8 mouse cellular contexts compared by ENCODE assay signal in the genomic region with DNA sequence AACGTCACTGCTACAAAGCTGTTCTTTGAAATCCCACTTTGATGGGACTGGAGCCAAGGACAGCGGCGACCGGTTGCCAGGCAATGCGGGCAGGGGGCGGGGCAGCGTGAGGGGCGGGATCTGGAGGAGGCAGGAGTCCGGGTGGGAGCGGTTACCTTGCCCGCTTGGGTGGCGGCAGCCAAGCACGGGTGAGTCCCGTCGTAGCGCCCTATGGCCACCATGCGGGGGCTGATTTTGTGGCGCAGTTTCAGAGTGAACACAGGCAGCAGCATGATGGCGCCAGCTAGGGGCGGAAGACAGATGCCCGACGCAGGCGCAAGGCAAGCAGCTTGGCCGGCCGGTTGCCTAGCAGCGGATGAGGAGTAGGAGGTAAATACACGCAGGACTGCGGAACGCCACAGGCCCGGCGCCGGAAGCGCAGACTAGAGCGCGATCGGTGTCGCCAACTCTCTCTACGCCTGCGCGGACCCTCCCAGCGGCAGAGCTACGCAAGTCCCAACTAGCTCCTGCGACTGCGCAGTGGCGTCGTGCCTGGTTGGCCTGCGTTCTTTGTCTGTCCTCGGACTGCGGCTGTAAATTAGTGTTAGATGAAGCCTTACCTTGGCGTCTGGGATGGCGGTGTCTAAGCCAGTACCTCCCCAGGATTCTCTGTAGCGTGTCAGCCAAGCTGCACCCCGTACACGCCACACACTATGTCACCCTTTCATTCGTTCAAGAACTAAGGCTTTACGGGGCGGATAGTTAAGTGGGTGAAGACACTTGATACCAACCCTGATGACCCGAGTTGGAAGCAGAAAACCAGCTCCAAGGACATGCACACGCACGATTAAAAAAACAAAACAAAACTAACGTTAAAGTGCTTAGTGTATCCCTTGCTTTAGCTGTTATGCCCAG. TPM values are rescaled to one million over a fixed set of nuclear protein-coding genes. Genes with fewer than 3 reads are reported as not detected.
DNase-seq lines count a peak whose midpoint lies in the region; ATAC-seq and TF ChIP-seq lines count a peak whose summit lies in the region.

A gene (minus strand): TSS at position 848 of the 894 bp plus-strand sequence.

- peak; percentile 81 to 99 for TF ChIP-seq POLR2A in MEL (IDR thresholded peaks at IDR 0.05; ENCODE audit: control insufficient read depth in 1 of 2, insufficient read depth in 1 of 2, low read depth in 1 of 2, low read length in 2 of 2, poor library complexity in 1 of 2)
- peak; percentile 99 for TF ChIP-seq POLR2A in cerebellum, adult 2 months (IDR thresholded peaks at IDR 0.05; ENCODE audit: borderline replicate concordance, insufficient read depth, low read length)

- H3K9ac ChIP-seq in MEL (ENCODE audit: control insufficient read depth, low read depth, low read length, poor library complexity, severe bottlenecking), result peak within 1 kb of the TSS; percentile 78
- H3K9ac ChIP-seq in forebrain, postnatal 0 days, result peak within 1 kb of the TSS; percentile 63
- H3K9ac ChIP-seq in lung, embryonic 15.5 days, result peak within 1 kb of the TSS; percentile 54

- peaks cover 3 to 4% of the 10 kb centered on the region in 2 experiments; a peak in 3 of 4 replicates for H3K27me3 ChIP-seq in MEL (ENCODE audit: control insufficient read depth in 1 of 2, insufficient read depth in 2 of 2, low read length in 2 of 2)
- H3K27me3 ChIP-seq in cerebellum, adult 2 months (ENCODE audit: control insufficient read depth, insufficient read depth, low read length), result no peaks in the 10 kb centered on the region
- no peaks in the 10 kb centered on the region for H3K27me3 ChIP-seq in forebrain, postnatal 0 days (ENCODE audit: insufficient read depth, low read length)
- no peaks in the 10 kb centered on the region for H3K27me3 ChIP-seq in lung, embryonic 15.5 days

- no peaks in the 10 kb centered on the region; the same call in 1 of the 2 replicates for H3K79me2 ChIP-seq in MEL (ENCODE audit: control insufficient read depth, insufficient read depth, low read length, poor library complexity)

- TF ChIP-seq RAD21 in MEL (IDR thresholded peaks at IDR 0.05; ENCODE audit: low read depth, low read length), result no peak

- TF ChIP-seq EP300 in MEL (IDR thresholded peaks at IDR 0.05; ENCODE audit: low read depth in 1 of 2, low read length in 2 of 2), result no peak

- H3K36me3 ChIP-seq in MEL (ENCODE audit: control insufficient read depth in 1 of 2, insufficient read depth in 2 of 2, low read length in 2 of 2), result peaks cover 0 to 11% of the 10 kb centered on the region in 2 experiments; a peak in 2 of 4 replicates
- H3K36me3 ChIP-seq in forebrain, postnatal 0 days (ENCODE audit: insufficient read depth), result no peaks in the 10 kb centered on the region
- no peaks in the 10 kb centered on the region for H3K36me3 ChIP-seq in lung, embryonic 15.5 days

- peak in 1 of 3 experiments; percentile 11; a peak in 1 of 6 replicates for TF ChIP-seq CTCF in MEL (IDR thresholded peaks at IDR 0.05 in 2 of 3, conservative IDR thresholded peaks at IDR 0.05 in 1 of 3; ENCODE audit: control insufficient read depth in 1 of 3, insufficient read depth in 1 of 3, low read depth in 2 of 3, low read length in 3 of 3, poor library complexity in 1 of 3, severe bottlenecking in 1 of 3)
- no peak; the same call in 1 of the 2 replicates for TF ChIP-seq CTCF in cerebellum, adult 2 months (IDR thresholded peaks at IDR 0.05; ENCODE audit: borderline replicate concordance, insufficient read depth, low read depth, low read length)
- TF ChIP-seq CTCF in forebrain, postnatal 0 days (IDR thresholded peaks at IDR 0.05; ENCODE audit: low read depth), result peak; percentile 76

- peak within 1 kb of the TSS; percentile 63 for H3K4me2 ChIP-seq in forebrain, postnatal 0 days (ENCODE audit: low read depth)
- peak within 1 kb of the TSS; percentile 76 for H3K4me2 ChIP-seq in lung, embryonic 15.5 days

- peak; percentile 99 for ATAC-seq in forebrain, postnatal 0 days
- peak; percentile 100 for ATAC-seq in lung, embryonic 15.5 days (ENCODE audit: borderline replicate concordance, extremely low read depth, low FRiP score, low TSS enrichment)

- under 1% methylated on average over 61 of the region's 61 CpGs for WGBS in cerebellum, adult 2 months
- 2% methylated on average over 61 of the region's 61 CpGs for WGBS in forebrain, postnatal 0 days
- WGBS in lung, embryonic 15.5 days, result 1% methylated on average over 61 of the region's 61 CpGs

- H3K27ac ChIP-seq in MEL (ENCODE audit: control insufficient read depth, low read depth, low read length), result peak within 1 kb of the TSS; percentile 82
- peak within 1 kb of the TSS; percentile 78 for H3K27ac ChIP-seq in cerebellum, adult 2 months (ENCODE audit: insufficient read depth, low read length)
- peak within 1 kb of the TSS; percentile 98 for H3K27ac ChIP-seq in forebrain, postnatal 0 days (ENCODE audit: low read depth, low read length)
- H3K27ac ChIP-seq in lung, embryonic 15.5 days, result peak within 1 kb of the TSS; percentile 87

- DNase-seq in MEL (ENCODE audit: low read depth, low spot score), result peak; percentile 99
- peak; percentile 99 to 100 for DNase-seq in cerebellum, adult 2 months
- DNase-seq in forebrain, postnatal 0 days, result peak; percentile 100
- peak; percentile 99 for DNase-seq in heart, postnatal 4 days
- peak; percentile 99 to 100 for DNase-seq in layer of hippocampus, adult 8-10 months (ENCODE audit: low spot score in 2 of 2)
- DNase-seq in ovary, adult 18-20 months (ENCODE audit: low spot score), result peak; percentile 99
- DNase-seq in thymus, postnatal 0 days (ENCODE audit: low spot score), result peak; percentile 99

- H3K4me1 ChIP-seq in MEL (ENCODE audit: control insufficient read depth in 1 of 2, insufficient read depth in 2 of 2, low read length in 2 of 2), result peaks cover 0 to 4% of the 10 kb centered on the region in 2 experiments; a peak in 2 of 4 replicates
- H3K4me1 ChIP-seq in cerebellum, adult 2 months (ENCODE audit: control insufficient read depth, insufficient read depth, low read length), result no peaks in the 10 kb centered on the region
- no peaks in the 10 kb centered on the region for H3K4me1 ChIP-seq in forebrain, postnatal 0 days (ENCODE audit: insufficient read depth)
- H3K4me1 ChIP-seq in lung, embryonic 15.5 days, result 0 out of 2 replicates have a peak, but pooled peaks cover 6% of the 10 kb centered on the region

- peak within 1 kb of the TSS; percentile 74 to 87 for H3K4me3 ChIP-seq in MEL (ENCODE audit: control insufficient read depth in 1 of 2, insufficient read depth in 1 of 2, low read depth in 2 of 2, low read length in 2 of 2)
- peak within 1 kb of the TSS; percentile 64 for H3K4me3 ChIP-seq in cerebellum, adult 2 months (replicated peaks; ENCODE audit: insufficient read depth, low read depth, low read length)
- peak within 1 kb of the TSS; percentile 60 for H3K4me3 ChIP-seq in forebrain, postnatal 0 days (ENCODE audit: low read depth, low read length)
- H3K4me3 ChIP-seq in lung, embryonic 15.5 days, result peak within 1 kb of the TSS; percentile 60

- no peaks in the 10 kb centered on the region for H3K9me3 ChIP-seq in MEL (replicated peaks; ENCODE audit: insufficient read depth, low read length)
- H3K9me3 ChIP-seq in forebrain, postnatal 0 days (ENCODE audit: low read length), result no peaks in the 10 kb centered on the region
- H3K9me3 ChIP-seq in lung, embryonic 15.5 days, result no peaks in the 10 kb centered on the region

TF ChIP-seq in MEL, 35 proteins besides CTCF, POLR2A, EP300 and RAD21 (continues in another document):
- TF ChIP-seq ZNF384 (IDR thresholded peaks at IDR 0.05; ENCODE audit: low read depth, low read length) (no peak), JUND (IDR thresholded peaks at IDR 0.05; ENCODE audit: low read depth, low read length) (no peak), SIN3A (IDR thresholded peaks at IDR 0.05; ENCODE audit: low read length) (peak; percentile 92), MEF2A (IDR thresholded peaks at IDR 0.05; ENCODE audit: extremely low read depth, insufficient replicate concordance, low read depth, low read length, poor library complexity, severe bottlenecking) (no peak), MAFK (IDR thresholded peaks at IDR 0.05; ENCODE audit: borderline replicate concordance, low read depth, low read length) (no peak), CHD2 (IDR thresholded peaks at IDR 0.05; ENCODE audit: low read length) (no peak), BHLHE40 (IDR thresholded peaks at IDR 0.05; ENCODE audit: borderline replicate concordance, low read depth, low read length) (no peak), MAX (IDR thresholded peaks at IDR 0.05; ENCODE audit: low read length) (peak; percentile 70), SMC3 (IDR thresholded peaks at IDR 0.05; ENCODE audit: low read depth, low read length) (no peak), ZKSCAN1 (IDR thresholded peaks at IDR 0.05; ENCODE audit: low read depth, low read length) (no peak), MYB (IDR thresholded peaks at IDR 0.05; ENCODE audit: low read depth, low read length) (no peak), GATA1 (IDR thresholded peaks at IDR 0.05; ENCODE audit: low read depth, low read length) (no peak), ETS1 (IDR thresholded peaks at IDR 0.05; ENCODE audit: low read depth, low read length) (peak; percentile 43; the same call in 1 of the 2 replicates), MAZ (IDR thresholded peaks at IDR 0.05; ENCODE audit: low read depth, low read length) (peak; percentile 64; the same call in 1 of the 2 replicates), NRF1 (IDR thresholded peaks at IDR 0.05; ENCODE audit: insufficient read depth, low read depth, low read length, poor library complexity, severe bottlenecking) (peak; percentile 98), MXI1 (IDR thresholded peaks at IDR 0.05; ENCODE audit: low read depth, low read length) (peak; percentile 83), ZMIZ1 (IDR thresholded peaks at IDR 0.05; ENCODE audit: low read depth, low read length) (peak; percentile 97), NELFE (IDR thresholded peaks at IDR 0.05; ENCODE audit: low read depth, low read length) (peak; percentile 97), GABPA (IDR thresholded peaks at IDR 0.05; ENCODE audit: low read depth, low read length) (no peak), UBTF (IDR thresholded peaks at IDR 0.05; ENCODE audit: borderline replicate concordance, insufficient read depth, low read depth, low read length) (no peak)

RNA-seq across cellular contexts. Expression of the gene that starts here (rescaled TPM):
- total RNA-seq in MEL (2012; rRNA removed), result 3.4 and 4.3 TPM in 2 replicates
- polyA plus RNA-seq in MEL (2012; ENCODE audit: insufficient read depth in 1 of 2, insufficient read length in 2 of 2, low read depth in 1 of 2, low replicate concordance in 2 of 2, missing spikeins in 1 of 2), result 1 to 10 TPM in 1 of 2 experiments, not detected in 1; 6.8 TPM
- polyA plus RNA-seq in cerebellum, adult 2 months (2012; rRNA removed), result 54.9 and 60.2 TPM in 2 replicates
- 21.1 and 22.6 TPM in 2 replicates for total RNA-seq in forebrain, postnatal 0 days (2014; rRNA removed)
- 8.9 and 14.9 TPM in 2 replicates for polyA plus RNA-seq in forebrain, postnatal 0 days (2015; fragmentation: Nextera tagmentation; extraction: Ambion mirVana)
- 1 to 10 TPM; 6.7 to 7.1 TPM for total RNA-seq in heart, postnatal 4 days (2021)
- 10 to 100 TPM; 26.5 to 30.1 (median 27.9) TPM for total RNA-seq in layer of hippocampus, adult 8-10 months (2022)
- 9.7 and 13.1 TPM in 2 replicates for polyA plus RNA-seq in lung, embryonic 15.5 days (2015; fragmentation: Nextera tagmentation; extraction: Ambion mirVana)
- 7.2 and 9.3 TPM in 2 replicates for polyA plus RNA-seq in thymus, postnatal 0 days (2015; fragmentation: Nextera tagmentation; extraction: Ambion mirVana)

Comparison
In these comparisons a context has a peak if more than half of its experiments do, and no peak if none do; other contexts are left out.
1. Peak in every context shown above with its lines: DNase-seq, ATAC-seq, H3K4me3 ChIP-seq and H3K27ac ChIP-seq.